ENCODE assay signal across 9 mouse cellular contexts in the genomic region with DNA sequence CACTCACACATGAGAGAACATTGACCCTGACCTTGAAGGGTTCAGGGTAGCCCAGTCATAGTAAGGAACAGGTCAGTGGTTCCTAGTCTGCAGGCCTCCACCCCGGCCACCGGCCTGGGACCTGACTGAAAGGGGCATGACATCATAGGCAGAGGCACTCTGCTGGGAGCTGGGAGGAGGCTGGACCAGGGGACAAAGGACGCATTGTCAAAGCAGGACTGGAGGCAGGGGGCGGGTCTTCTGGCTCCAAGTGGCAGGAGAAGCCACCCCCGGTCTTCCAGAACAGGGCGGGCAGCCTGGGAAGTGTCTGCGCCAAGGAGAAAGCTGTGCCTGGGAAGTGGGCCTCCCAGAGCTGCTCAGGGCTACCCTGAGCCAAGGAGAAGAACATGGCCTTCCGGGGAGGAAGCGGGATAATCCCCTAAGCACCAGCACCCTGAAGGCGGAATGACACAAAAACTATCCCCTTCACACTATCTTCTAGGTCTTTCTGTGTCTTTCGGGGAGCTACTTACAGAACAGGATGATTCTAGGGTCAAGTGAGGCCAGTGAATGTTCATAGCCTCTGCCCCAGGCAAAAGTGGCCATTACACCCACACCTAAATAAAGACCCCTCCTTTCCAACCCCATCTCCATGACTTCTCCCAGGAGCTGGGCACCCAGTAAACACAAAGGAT. TPM values are rescaled to one million over a fixed set of nuclear protein-coding genes. Genes with fewer than 3 reads are reported as not detected.
DNase-seq lines count a peak whose midpoint lies in the region; ATAC-seq lines count a peak whose summit lies in the region.
"Had no signal": no experiment of that assay in that cellular context is flagged by ENCODE, and none has a peak within 500 bp of the region (broad histone marks: within the 10 kb centered on the region; RNA-seq: fewer than 3 reads in every experiment).

No protein-coding gene starts in this region.

- 0 out of 2 replicates have a peak, but pooled peaks cover 2% of the 10 kb centered on the region for H3K36me3 ChIP-seq in embryonic facial prominence, embryonic 11.5 days (replicated peaks; ENCODE audit: control insufficient read depth, insufficient read depth, low read depth, low read length)
- no peaks in the 10 kb centered on the region for H3K36me3 ChIP-seq in heart, embryonic 13.5 days
- no peaks in the 10 kb centered on the region for H3K36me3 ChIP-seq in kidney, embryonic 16.5 days (ENCODE audit: insufficient read depth, low read length)
- H3K36me3 ChIP-seq in liver, embryonic 12.5 days: no peaks in the 10 kb centered on the region
- no peaks in the 10 kb centered on the region for H3K36me3 ChIP-seq in neural tube, embryonic 14.5 days (ENCODE audit: control insufficient read depth, insufficient read depth, low read length)

- no peaks in the 10 kb centered on the region for H3K9me3 ChIP-seq in embryonic facial prominence, embryonic 11.5 days (replicated peaks; ENCODE audit: control insufficient read depth, low read length)
- H3K9me3 ChIP-seq in heart, embryonic 13.5 days: no peaks in the 10 kb centered on the region
- no peaks in the 10 kb centered on the region for H3K9me3 ChIP-seq in kidney, embryonic 16.5 days (ENCODE audit: low read length)
- H3K9me3 ChIP-seq in liver, embryonic 12.5 days (replicated peaks): no peaks in the 10 kb centered on the region
- no peaks in the 10 kb centered on the region for H3K9me3 ChIP-seq in neural tube, embryonic 14.5 days (ENCODE audit: control insufficient read depth, low read length)

- peak overlapping the region; percentile 34 for H3K9ac ChIP-seq in embryonic facial prominence, embryonic 11.5 days (replicated peaks; ENCODE audit: low read length)
- H3K9ac ChIP-seq in heart, embryonic 13.5 days: peak overlapping the region; percentile 70
- peak overlapping the region; percentile 5; the same call in 1 of the 2 replicates for H3K9ac ChIP-seq in kidney, embryonic 16.5 days (replicated peaks; ENCODE audit: low read length)
- H3K9ac ChIP-seq in liver, embryonic 12.5 days: no peak overlapping the region
- 0 out of 2 replicates have a peak overlapping the region, but pooled peaks have one; percentile 2 for H3K9ac ChIP-seq in neural tube, embryonic 14.5 days (replicated peaks; ENCODE audit: low read depth, low read length)

- no peaks in the 10 kb centered on the region for H3K27me3 ChIP-seq in embryonic facial prominence, embryonic 11.5 days (ENCODE audit: control insufficient read depth, insufficient read depth, low read length)
- no peaks in the 10 kb centered on the region for H3K27me3 ChIP-seq in heart, embryonic 13.5 days (replicated peaks)
- no peaks in the 10 kb centered on the region for H3K27me3 ChIP-seq in kidney, embryonic 16.5 days (ENCODE audit: insufficient read depth, low read length)
- no peaks in the 10 kb centered on the region for H3K27me3 ChIP-seq in liver, embryonic 12.5 days (replicated peaks)
- no peaks in the 10 kb centered on the region for H3K27me3 ChIP-seq in neural tube, embryonic 14.5 days (ENCODE audit: control insufficient read depth, insufficient read depth, low read length)

- ATAC-seq in embryonic facial prominence, embryonic 11.5 days (replicated peaks; ENCODE audit: insufficient number of reproducible peaks, low FRiP score, low TSS enrichment, low read depth): peak; percentile 80
- 0 out of 2 replicates have a peak, but pooled peaks have one; percentile 37 for ATAC-seq in heart, embryonic 13.5 days (ENCODE audit: extremely low read depth, insufficient number of reproducible peaks, low FRiP score, low TSS enrichment)
- ATAC-seq in kidney, embryonic 16.5 days (ENCODE audit: low FRiP score, low TSS enrichment): peak; percentile 83
- ATAC-seq in liver, embryonic 12.5 days: peak; percentile 44
- ATAC-seq in neural tube, embryonic 14.5 days (ENCODE audit: low read depth): peak; percentile 65; the same call in 1 of the 2 replicates

- peak overlapping the region; percentile 62; the same call in 1 of the 2 replicates for H3K27ac ChIP-seq in embryonic facial prominence, embryonic 11.5 days (replicated peaks; ENCODE audit: low read depth, low read length)
- peak overlapping the region; percentile 94 for H3K27ac ChIP-seq in heart, embryonic 13.5 days (replicated peaks)
- H3K27ac ChIP-seq in kidney, embryonic 16.5 days (ENCODE audit: low read length): peak overlapping the region; percentile 77
- H3K27ac ChIP-seq in liver, embryonic 12.5 days: no peak overlapping the region
- peak overlapping the region; percentile 80 for H3K27ac ChIP-seq in neural tube, embryonic 14.5 days (ENCODE audit: low read depth, low read length)

- WGBS in embryonic facial prominence, embryonic 11.5 days: 9% methylated on average over 11 of the region's 11 CpGs
- WGBS in heart, embryonic 13.5 days: 23% methylated on average over 11 of the region's 11 CpGs
- WGBS in kidney, embryonic 16.5 days: 27% methylated on average over 11 of the region's 11 CpGs
- 45% methylated on average over 11 of the region's 11 CpGs for WGBS in liver, embryonic 12.5 days (ENCODE audit: insufficient replicate concordance)
- 12% methylated on average over 11 of the region's 11 CpGs for WGBS in neural tube, embryonic 14.5 days

- peaks cover 21% of the 10 kb centered on the region for H3K4me1 ChIP-seq in embryonic facial prominence, embryonic 11.5 days (ENCODE audit: control insufficient read depth, insufficient read depth, low read length)
- H3K4me1 ChIP-seq in heart, embryonic 13.5 days: peaks cover 96% of the 10 kb centered on the region
- H3K4me1 ChIP-seq in kidney, embryonic 16.5 days (ENCODE audit: insufficient read depth, low read length): peaks cover 79% of the 10 kb centered on the region
- H3K4me1 ChIP-seq in liver, embryonic 12.5 days: peaks cover 75% of the 10 kb centered on the region
- peaks cover 73% of the 10 kb centered on the region for H3K4me1 ChIP-seq in neural tube, embryonic 14.5 days (ENCODE audit: control insufficient read depth, insufficient read depth, low read length)

- no peak overlapping the region for H3K4me3 ChIP-seq in embryonic facial prominence, embryonic 11.5 days (ENCODE audit: low read depth, low read length)
- no peak overlapping the region for H3K4me3 ChIP-seq in heart, embryonic 13.5 days
- H3K4me3 ChIP-seq in kidney, embryonic 16.5 days (ENCODE audit: low read length): no peak overlapping the region
- H3K4me3 ChIP-seq in liver, embryonic 12.5 days: no peak overlapping the region
- H3K4me3 ChIP-seq in neural tube, embryonic 14.5 days (ENCODE audit: low read depth, low read length): no peak overlapping the region
- H3K4me3 ChIP-seq: erythroblast, embryonic 14.5 days had no signal

- peak; percentile 78 to 86 for DNase-seq in adrenal gland, adult (ENCODE audit: inconsistent age in 2 of 2, low spot score in 1 of 2)
- no peak for DNase-seq in adrenal gland, postnatal 4 days (ENCODE audit: low spot score in 2 of 2)
- peak; percentile 79 for DNase-seq in embryonic facial prominence, embryonic 11.5 days (ENCODE audit: low spot score)
- no peak for DNase-seq in urinary bladder, postnatal 36 days (ENCODE audit: low spot score in 2 of 2)

- H3K4me2 ChIP-seq in embryonic facial prominence, embryonic 11.5 days (ENCODE audit: low read depth, low read length): peak overlapping the region; percentile 16; the same call in 1 of the 2 replicates
- H3K4me2 ChIP-seq in heart, embryonic 13.5 days: peak overlapping the region; percentile 48
- H3K4me2 ChIP-seq in kidney, embryonic 16.5 days (replicated peaks; ENCODE audit: low read depth, low read length): no peak overlapping the region
- H3K4me2 ChIP-seq in liver, embryonic 12.5 days: no peak overlapping the region
- H3K4me2 ChIP-seq in neural tube, embryonic 14.5 days (ENCODE audit: low read depth, low read length): no peak overlapping the region; the same call in 1 of the 2 replicates

RNA-seq across cellular contexts. Expression of a gene that starts 44.1 kb away (rescaled TPM):
- total RNA-seq in adrenal gland, postnatal 4 days (2021): 100 to 1,000 TPM; 240 to 243 TPM
- polyA plus RNA-seq in embryonic facial prominence, embryonic 11.5 days (2014; fragmentation: Nextera tagmentation; extraction: Ambion mirVana): 12.4 and 15.0 TPM in 2 replicates
- 16.5 and 17.0 TPM in 2 replicates for polyA plus RNA-seq in heart, embryonic 13.5 days (2015; fragmentation: Nextera tagmentation; extraction: Ambion mirVana)
- polyA plus RNA-seq in kidney, embryonic 16.5 days (2015; fragmentation: Nextera tagmentation; extraction: Ambion mirVana): 25.9 and 27.5 TPM in 2 replicates
- polyA plus RNA-seq in liver, embryonic 12.5 days (2016; fragmentation: Nextera tagmentation; extraction: Ambion mirVana): 9.7 and 10.0 TPM in 2 replicates
- polyA plus RNA-seq in neural tube, embryonic 14.5 days (2014; fragmentation: Nextera tagmentation; extraction: Ambion mirVana): 29.1 and 32.8 TPM in 2 replicates

Comparison
In these comparisons a context has a peak if more than half of its experiments do, and no peak if none do; other contexts are left out.
1. DNase-seq: peak in adrenal gland, adult (2 of 2) and embryonic facial prominence, embryonic 11.5 days (single experiment); none in adrenal gland, postnatal 4 days (0 of 2) and urinary bladder, postnatal 36 days (0 of 2).
2. H3K4me2 ChIP-seq: peak in embryonic facial prominence, embryonic 11.5 days (single experiment) and heart, embryonic 13.5 days (single experiment); none in kidney, embryonic 16.5 days (single experiment), liver, embryonic 12.5 days (single experiment) and neural tube, embryonic 14.5 days (single experiment).
3. Peak in every context shown above with its lines, with median percentiles within 50 percentile points of each other: ATAC-seq.